ENCODE assay signal across 11 mouse cellular contexts in genomic region chr14:122225479-122226132, GRCm38 (mm10). TPM values are rescaled to one million over a fixed set of nuclear protein-coding genes. Genes with fewer than 3 reads are reported as not detected.
DNase-seq lines count a peak whose midpoint lies in the region; ATAC-seq and TF ChIP-seq lines count a peak whose summit lies in the region.
"Had no signal": no experiment of that assay in that cellular context is flagged by ENCODE, and none has a peak within 500 bp of the region (broad histone marks: within the 10 kb centered on the region; RNA-seq: fewer than 3 reads in every experiment).

No protein-coding gene starts in this region.

- peaks cover 45% of the 10 kb centered on the region for H3K27me3 ChIP-seq in hindbrain, embryonic 15.5 days
- peaks cover 12% of the 10 kb centered on the region; the same call in 1 of the 2 replicates for H3K27me3 ChIP-seq in neural tube, embryonic 11.5 days (ENCODE audit: control insufficient read depth, insufficient read depth, low read length)
- peaks cover 30% of the 10 kb centered on the region for H3K27me3 ChIP-seq in liver, embryonic 11.5 days (replicated peaks; ENCODE audit: control insufficient read depth, insufficient read depth, low read length)

- H3K4me1 ChIP-seq in hindbrain, embryonic 15.5 days (replicated peaks) = peaks cover 17% of the 10 kb centered on the region; the same call in 1 of the 2 replicates
- peaks cover 30% of the 10 kb centered on the region for H3K4me1 ChIP-seq in neural tube, embryonic 11.5 days (ENCODE audit: control insufficient read depth, insufficient read depth, low read length)
- H3K4me1 ChIP-seq in liver, embryonic 11.5 days (replicated peaks; ENCODE audit: control insufficient read depth, insufficient read depth, low read length) = 0 out of 2 replicates have a peak, but pooled peaks cover 3% of the 10 kb centered on the region
- no peaks in the 10 kb centered on the region for H3K4me1 ChIP-seq in lung, adult 2 months (ENCODE audit: control insufficient read depth, insufficient read depth, low read length)

- H3K27ac ChIP-seq in hindbrain, embryonic 15.5 days (replicated peaks) = peak overlapping the region; percentile 12
- H3K27ac ChIP-seq in neural tube, embryonic 11.5 days (ENCODE audit: low read depth, low read length) = 0 out of 2 replicates have a peak overlapping the region, but pooled peaks have one; percentile 34
- no peak overlapping the region for H3K27ac ChIP-seq in liver, embryonic 11.5 days (ENCODE audit: low read depth, low read length)

- WGBS in hindbrain, embryonic 15.5 days = 14% methylated on average over 7 of the region's 7 CpGs
- 3% methylated on average over 7 of the region's 7 CpGs for WGBS in neural tube, embryonic 11.5 days
- WGBS in liver, embryonic 11.5 days = 35% methylated on average over 7 of the region's 7 CpGs
- WGBS in lung, adult 2 months = 54% methylated on average over 7 of the region's 7 CpGs

- H3K9ac ChIP-seq in hindbrain, embryonic 15.5 days = no peak overlapping the region
- H3K9ac ChIP-seq in neural tube, embryonic 11.5 days (ENCODE audit: low read length) = peak overlapping the region; percentile 15; the same call in 1 of the 2 replicates
- no peak overlapping the region for H3K9ac ChIP-seq in liver, embryonic 11.5 days (ENCODE audit: low read depth, low read length)
- H3K9ac ChIP-seq: heart, embryonic 12.5 days had no signal

- no peak for TF ChIP-seq POLR2A in brain, embryonic 14.5 days (IDR thresholded peaks at IDR 0.05; ENCODE audit: borderline replicate concordance, extremely low read depth, insufficient read depth, insufficient read length, poor library complexity, severe bottlenecking)
- no peak for TF ChIP-seq POLR2A in lung, adult 2 months (IDR thresholded peaks at IDR 0.05; ENCODE audit: borderline replicate concordance, extremely low read depth, low read depth, low read length)

- H3K4me2 ChIP-seq in hindbrain, embryonic 15.5 days = peak overlapping the region; percentile 13
- H3K4me2 ChIP-seq in neural tube, embryonic 11.5 days (ENCODE audit: low read depth) = no peak overlapping the region; the same call in 1 of the 2 replicates
- no peak overlapping the region for H3K4me2 ChIP-seq in liver, embryonic 11.5 days
- H3K4me2 ChIP-seq: heart, embryonic 12.5 days had no signal

- no peaks in the 10 kb centered on the region for H3K9me3 ChIP-seq in hindbrain, embryonic 15.5 days
- H3K9me3 ChIP-seq in neural tube, embryonic 11.5 days (ENCODE audit: control insufficient read depth, low read length) = no peaks in the 10 kb centered on the region
- H3K9me3 ChIP-seq in liver, embryonic 11.5 days (ENCODE audit: control insufficient read depth, low read length) = no peaks in the 10 kb centered on the region
- H3K9me3 ChIP-seq: heart, embryonic 12.5 days had no signal

- no peak for ATAC-seq in hindbrain, embryonic 15.5 days (ENCODE audit: low FRiP score, low read depth)
- no peak for ATAC-seq in neural tube, embryonic 11.5 days (ENCODE audit: insufficient read depth, low FRiP score, low TSS enrichment)
- no peak for ATAC-seq in liver, embryonic 11.5 days (replicated peaks; ENCODE audit: low FRiP score)
- ATAC-seq: intestine, postnatal 0 days had no signal

- peak; percentile 44 for DNase-seq in brain, embryonic 14.5 days (ENCODE audit: low read depth)
- DNase-seq in cerebellum, postnatal 14 days = peak; percentile 50 to 63
- no peak for DNase-seq in neural tube, embryonic 11.5 days (ENCODE audit: low spot score)
- DNase-seq in right cerebral cortex, adult 2 months (ENCODE audit: low spot score in 2 of 2) = no peak
- DNase-seq in liver, embryonic 11.5 days (ENCODE audit: low spot score) = no peak
- DNase-seq in lung, adult 2 months = no peak
- DNase-seq: adrenal gland, postnatal 25 days; spleen, adult 18-20 months had no signal

- H3K4me3 ChIP-seq in hindbrain, embryonic 15.5 days = no peak overlapping the region
- H3K4me3 ChIP-seq in neural tube, embryonic 11.5 days (ENCODE audit: low read depth, low read length) = no peak overlapping the region
- no peak overlapping the region for H3K4me3 ChIP-seq in liver, embryonic 11.5 days (ENCODE audit: low read depth, low read length)
- H3K4me3 ChIP-seq in lung, adult 2 months (replicated peaks; ENCODE audit: extremely low read depth, low read depth, low read length) = no peak overlapping the region
- H3K4me3 ChIP-seq: heart, embryonic 12.5 days had no signal

- H3K36me3 ChIP-seq in hindbrain, embryonic 15.5 days = no peaks in the 10 kb centered on the region
- H3K36me3 ChIP-seq in neural tube, embryonic 11.5 days (ENCODE audit: control insufficient read depth, insufficient read depth, low read length) = no peaks in the 10 kb centered on the region
- no peaks in the 10 kb centered on the region for H3K36me3 ChIP-seq in liver, embryonic 11.5 days (ENCODE audit: control insufficient read depth, insufficient read depth, low read length)
- H3K36me3 ChIP-seq: heart, embryonic 12.5 days had no signal

- TF ChIP-seq CTCF in brain, embryonic 14.5 days (IDR thresholded peaks at IDR 0.05; ENCODE audit: borderline replicate concordance, extremely low read depth, insufficient read depth, insufficient read length) = no peak
- no peak for TF ChIP-seq CTCF in lung, adult 2 months (IDR thresholded peaks at IDR 0.05; ENCODE audit: insufficient read depth, low read length)

RNA-seq across cellular contexts. Expression of gene Clybl, which starts 44.1 kb away (rescaled TPM):
- polyA plus RNA-seq in brain, embryonic 14.5 days (2012; rRNA removed) = 10.1 and 11.7 TPM in 2 replicates
- polyA plus RNA-seq in hindbrain, embryonic 15.5 days (2015; fragmentation: Nextera tagmentation; extraction: Ambion mirVana) = 16.3 and 17.5 TPM in 2 replicates
- polyA plus RNA-seq in neural tube, embryonic 11.5 days (2014; fragmentation: Nextera tagmentation; extraction: Ambion mirVana) = 19.2 and 20.0 TPM in 2 replicates
- 44.4 and 48.3 TPM in 2 replicates for polyA plus RNA-seq in liver, embryonic 11.5 days (2014; fragmentation: Nextera tagmentation; extraction: Ambion mirVana)
- polyA plus RNA-seq in lung, adult 2 months (2012; rRNA removed) = 3.5 and 5.8 TPM in 2 replicates

Comparison
In these comparisons a context has a peak if more than half of its experiments do, and no peak if none do; other contexts are left out.
1. DNase-seq: peak in brain, embryonic 14.5 days (single experiment) and cerebellum, postnatal 14 days (2 of 2); none in neural tube, embryonic 11.5 days (single experiment), right cerebral cortex, adult 2 months (0 of 2), liver, embryonic 11.5 days (single experiment) and lung, adult 2 months (single experiment).